Mouse (Mus musculus) forelimb bud, embryonic 11.5 days (tissue): ENCODE measurements around the gene Mtmr2.
"Not testable (repeated sequence)": the region's sequence is repeated elsewhere in the genome, so short reads cannot be mapped to it uniquely, and the experiment has no call there.

Experiments
- DNase-seq: peaks from one replicate; pipeline ENCODE4 v3.0.0-alpha.2; 2012; ENCODE audit warnings: low read depth, low spot score

The Mtmr2 gene

DNA sequence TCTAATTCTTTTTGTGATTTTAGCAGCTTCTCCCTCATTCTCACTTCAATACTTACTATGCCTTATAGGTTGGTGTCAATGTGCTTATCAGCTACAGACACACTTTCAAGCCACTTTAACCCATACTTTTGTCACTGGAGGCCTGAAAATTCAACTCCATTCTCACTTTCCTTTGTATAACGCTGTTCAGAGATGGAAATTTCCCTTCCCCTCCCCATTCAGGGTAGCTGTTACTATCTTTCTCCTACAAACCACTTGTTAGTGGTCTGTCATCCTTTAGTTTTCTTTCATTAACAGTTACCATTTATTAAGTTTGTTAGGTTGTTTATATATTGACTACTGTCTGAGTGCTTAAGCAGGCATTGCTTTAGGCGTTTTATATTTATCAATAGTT lies at the start of gene Mtmr2:
Gene Mtmr2 (plus strand): TSS at position 7 of the 394 bp plus-strand sequence.
- DNase-seq, result no peak

DNA sequence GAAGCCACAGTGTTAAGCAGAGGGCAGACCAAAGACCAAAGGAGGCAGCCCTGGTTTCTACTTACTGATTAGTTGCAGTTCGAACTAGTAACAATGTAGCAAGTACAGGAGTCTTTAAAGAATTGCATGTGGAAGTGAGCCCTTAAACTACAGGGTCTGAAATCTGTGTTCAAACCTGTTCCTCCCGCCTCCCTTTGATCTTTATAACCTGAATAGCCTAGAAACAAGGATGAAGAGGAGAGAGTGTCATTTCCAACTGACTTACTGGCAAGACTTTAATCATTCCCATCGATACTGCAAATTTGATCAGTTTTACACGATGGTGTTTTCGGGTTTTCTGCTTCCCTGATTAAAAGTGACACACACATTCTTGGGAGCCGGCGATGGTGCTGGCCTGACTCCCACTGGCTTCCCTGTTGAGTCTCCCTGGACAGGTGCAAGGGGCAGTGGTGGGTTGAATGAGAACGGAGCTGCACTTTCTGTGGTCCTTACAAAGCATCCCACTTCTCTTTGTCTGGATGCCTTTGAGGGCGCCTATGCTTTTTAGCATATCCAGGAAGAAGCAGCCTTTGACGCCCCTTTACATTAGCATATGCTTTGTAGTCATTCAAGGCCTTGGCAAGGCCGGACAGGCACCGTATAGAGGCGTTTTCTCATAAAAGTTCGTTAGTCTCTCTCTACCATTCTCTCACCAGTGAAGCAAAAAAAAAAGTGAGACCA lies 49.0 kb upstream of the Mtmr2 start:
- DNase-seq, result no peak

DNA sequence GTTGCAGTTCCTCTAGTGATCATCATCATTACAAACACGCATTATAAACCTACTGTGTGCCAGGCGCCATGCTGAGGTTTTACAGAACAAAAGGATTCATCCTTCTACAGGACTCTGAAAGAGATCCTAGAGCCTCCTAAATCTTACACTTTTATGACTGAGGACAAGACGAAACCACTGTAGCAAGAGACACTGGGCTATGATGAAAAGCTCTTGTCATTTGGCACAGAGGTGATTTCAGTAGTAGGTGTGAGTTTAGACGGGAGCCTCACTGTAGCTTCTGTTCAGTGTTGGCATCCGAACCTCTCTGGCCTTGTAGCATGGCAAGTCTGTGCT lies 48.5 kb upstream of the Mtmr2 start:
- DNase-seq, result no peak

DNA sequence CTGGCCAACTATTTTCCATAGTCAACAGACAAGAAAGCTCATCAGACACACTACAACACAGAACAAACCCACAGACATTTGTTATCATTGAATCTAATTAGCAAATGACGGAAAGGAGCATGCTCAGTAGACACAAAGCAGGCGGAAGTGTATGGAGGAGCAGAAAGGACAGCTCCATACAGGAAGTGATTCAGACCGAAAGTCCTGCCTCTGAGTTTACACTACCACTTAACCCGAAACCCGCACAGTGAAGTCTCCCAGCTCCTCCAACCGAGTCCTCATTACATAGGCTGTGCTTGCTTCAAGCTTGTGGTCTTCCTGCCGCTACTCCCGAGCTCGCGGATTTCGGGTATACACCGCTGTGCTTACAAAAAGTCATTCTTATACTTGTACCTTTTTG lies 46.4 kb upstream of the Mtmr2 start:
- DNase-seq, result no peak

DNA sequence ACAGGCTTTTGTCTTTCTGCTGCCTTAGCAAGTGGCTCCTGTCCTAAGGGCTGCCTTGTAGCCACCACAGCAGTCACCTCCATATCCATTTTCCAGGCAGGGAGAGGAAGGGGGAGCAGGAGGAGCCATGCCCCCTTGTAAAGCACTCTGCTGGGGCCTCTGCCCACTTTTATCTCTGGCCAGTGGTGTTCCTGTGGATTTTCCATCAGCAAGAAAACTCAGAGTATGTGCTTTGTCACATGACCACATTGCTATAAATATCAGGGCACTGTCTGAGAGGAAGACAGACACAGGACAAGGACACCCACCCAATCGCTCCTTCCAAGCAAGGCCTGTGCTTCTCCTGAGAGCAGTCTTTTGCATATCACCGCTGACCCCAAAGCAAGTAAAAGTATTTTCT lies 45.1 kb upstream of the Mtmr2 start:
- no peak for DNase-seq

DNA sequence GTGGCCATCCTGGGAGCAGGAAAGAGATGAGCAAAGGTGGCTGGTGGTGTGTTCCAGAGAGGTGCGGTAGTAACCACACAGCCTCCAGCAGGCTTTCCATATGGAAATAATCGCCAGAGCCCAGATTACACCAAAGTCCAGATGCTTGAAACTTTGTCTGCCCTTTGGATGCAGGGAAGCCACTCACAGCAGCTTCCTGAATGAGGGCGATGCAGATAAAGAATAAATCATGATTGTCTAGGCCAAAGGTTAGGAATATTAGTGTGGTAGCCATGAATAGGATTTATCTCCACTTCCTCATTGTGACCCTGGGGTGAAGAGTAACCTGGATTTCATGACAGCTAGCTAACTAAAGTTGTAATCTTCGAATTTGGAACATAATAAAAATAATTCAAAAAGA lies 43.3 kb upstream of the Mtmr2 start:
- DNase-seq, result no peak

DNA sequence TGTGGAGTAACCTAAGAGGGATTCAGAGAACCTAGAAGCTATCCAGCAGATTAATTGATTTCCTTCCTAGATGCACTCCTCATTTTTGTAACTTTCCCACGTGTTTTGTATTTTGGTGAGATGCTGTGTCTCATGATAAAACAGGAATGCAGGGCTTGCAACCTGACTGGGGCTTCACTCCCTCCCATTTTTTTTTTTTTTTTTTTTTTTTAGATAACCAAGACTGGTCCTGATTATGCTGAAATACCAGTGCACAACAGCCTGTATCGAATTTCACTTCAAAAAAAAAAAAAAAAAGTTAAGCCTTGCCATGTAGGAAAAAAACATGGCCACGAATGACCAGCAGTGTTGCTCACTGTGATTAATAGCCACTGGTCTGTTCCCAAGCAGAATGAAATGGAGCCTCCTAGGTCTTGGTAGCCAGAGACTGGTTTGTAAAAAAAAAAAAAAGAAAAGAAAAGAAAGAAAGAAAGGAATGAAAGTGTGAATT lies 41.1 kb upstream of the Mtmr2 start:
- no peak for DNase-seq

DNA sequence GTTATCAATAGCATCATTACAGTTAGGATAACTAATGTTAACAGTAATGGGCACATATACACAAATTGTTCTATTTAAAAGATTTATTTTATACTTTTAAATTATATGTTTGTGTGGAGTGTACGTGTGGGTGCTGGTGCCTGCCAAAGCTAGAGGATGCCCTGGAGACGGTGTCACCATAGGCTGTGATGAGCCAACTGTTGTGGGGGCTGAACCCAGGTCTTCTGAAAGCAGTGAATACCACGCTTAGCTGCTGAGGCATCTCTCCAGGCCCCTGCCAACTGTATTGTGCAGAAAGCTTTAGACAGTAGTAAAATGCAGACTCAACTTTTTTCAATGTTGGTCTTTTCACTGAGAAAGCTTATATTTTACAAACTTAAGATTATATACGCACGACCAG lies 38.8 kb upstream of the Mtmr2 start:
- DNase-seq, result no peak

DNA sequence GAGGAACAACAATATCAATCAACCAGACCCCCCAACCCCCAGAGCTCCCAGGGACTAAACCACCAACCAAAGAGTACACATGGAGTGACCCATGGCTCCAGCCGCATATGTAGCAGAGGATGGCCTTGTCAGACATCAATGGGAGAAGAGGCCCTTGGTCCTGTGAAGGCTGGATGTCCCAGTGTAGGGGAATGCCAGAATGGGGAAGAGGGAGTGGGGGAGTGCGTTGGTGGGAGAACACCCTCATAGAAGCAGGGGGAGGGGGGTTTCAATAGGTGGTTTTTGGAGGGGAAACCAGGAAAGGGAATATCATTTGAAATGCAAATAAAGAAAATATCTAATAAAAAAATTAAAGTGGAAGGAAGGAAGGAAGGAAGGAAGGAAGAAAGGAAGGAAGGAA lies 32.3 kb upstream of the Mtmr2 start:
- DNase-seq, result not testable (repeated sequence)

DNA sequence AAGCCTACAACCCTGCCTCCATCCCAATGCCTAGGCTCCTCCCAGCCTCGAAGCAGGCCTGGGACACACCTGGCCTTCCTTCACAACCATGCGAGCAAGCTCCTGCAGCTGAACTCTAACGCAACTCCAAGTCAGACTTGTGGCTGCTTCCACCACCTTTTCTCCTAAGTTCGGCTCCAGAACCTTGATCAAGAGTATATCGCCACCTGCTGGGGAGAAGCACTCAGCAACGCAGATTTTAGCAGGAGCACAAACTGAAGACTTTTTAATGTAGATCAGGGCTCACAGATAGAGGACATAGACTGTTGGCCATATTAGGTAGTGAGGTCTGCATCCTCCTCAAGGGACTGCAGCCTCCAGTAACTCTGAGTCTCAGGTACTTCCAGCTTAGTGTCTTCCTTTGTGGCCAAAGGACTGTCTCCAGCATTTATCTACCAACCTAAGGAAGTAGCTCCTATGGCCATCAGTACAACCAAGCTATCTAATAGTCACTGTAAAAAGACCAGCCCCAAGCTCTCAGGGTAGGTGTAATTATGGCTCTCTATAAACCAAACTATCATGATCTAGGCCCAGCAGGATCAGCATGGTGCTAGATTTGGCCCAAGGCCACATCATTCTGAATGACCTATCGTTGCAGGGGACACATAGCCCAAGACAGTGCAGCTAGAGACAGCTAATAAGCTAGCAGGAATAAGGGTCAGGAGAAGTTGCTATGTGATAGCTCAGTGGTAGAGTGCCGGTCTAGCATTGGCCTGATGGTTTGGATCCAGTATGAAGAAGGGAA lies 31.7 kb upstream of the Mtmr2 start:
- peak; percentile 82 for DNase-seq

DNA sequence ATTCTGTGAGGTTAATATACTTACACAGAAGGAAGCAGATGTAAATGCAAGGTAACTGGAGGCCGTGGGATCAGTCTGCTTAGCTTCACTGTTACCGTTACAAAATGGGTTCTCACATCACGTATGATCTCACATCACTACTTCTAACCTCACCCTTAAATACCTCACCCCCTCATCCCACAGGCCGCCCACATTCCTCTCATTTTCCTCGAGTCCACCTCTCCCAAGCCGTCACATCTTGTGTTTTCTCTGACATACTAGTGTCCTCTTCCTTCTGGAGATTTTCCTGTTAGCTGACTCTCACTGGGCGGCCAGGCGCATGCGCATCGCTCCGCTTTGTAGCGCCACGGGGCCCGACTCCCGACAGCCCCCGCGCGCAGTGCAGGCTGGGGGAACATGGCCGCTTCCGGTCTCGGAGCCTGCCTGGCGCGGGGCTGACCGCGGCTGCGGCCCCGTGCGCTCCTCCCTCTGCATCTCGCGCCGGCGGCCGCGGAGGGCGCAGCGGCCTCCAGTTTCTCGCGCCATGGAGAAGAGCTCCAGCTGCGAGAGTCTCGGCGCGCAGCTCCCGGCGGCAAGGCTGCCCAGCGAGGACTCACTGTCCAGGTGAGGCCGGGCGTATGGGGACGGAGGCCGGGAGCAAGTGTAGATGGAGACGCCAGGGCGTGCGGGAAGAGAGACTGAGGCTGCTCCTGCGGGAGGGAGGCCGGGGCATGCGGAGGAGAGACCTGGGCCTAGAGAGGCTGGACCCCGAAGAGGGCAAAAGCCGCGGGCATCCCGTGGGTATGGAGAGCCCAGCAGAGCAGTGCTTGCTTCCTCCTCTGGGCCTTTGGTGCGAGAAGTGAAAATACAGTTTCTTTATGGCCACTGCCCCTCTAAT lies 826 bp downstream of the Mtmr2 start:
- peak; percentile 93 for DNase-seq

DNA sequence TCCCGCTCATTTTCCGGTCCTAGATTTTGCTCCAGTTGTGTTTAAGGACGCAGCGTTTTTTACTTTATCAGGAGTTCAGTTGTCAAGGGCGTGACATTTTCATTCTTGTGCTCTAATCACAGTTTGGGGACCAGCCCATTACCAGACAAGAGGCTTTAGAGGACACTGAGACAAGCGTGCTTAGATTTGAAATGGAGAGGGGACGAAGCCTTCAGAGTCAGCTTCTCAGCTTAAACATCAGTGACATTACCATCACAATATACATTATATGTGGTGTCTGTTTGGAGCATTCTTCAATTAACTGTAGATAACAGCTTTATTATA lies 1.4 kb downstream of the Mtmr2 start:
- no peak for DNase-seq

DNA sequence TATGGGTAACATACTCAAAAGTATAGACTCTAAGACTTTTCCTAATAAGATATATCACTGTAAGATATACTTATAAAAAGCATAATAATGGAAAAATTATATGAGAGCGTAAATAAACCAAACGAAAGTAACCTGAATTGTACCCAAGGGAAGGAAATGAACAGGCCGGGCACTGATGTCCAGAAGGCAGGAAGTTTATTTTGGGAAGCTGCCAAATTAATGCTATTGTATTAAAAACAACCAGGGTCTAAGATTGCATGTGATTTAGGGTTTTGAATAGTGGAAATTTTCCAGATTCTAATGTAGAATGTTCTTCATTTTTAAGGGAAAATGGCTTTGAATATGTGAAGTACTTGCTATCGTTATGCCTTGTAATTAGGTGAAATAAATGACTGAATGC lies 4.3 kb downstream of the Mtmr2 start:
- no peak for DNase-seq

DNA sequence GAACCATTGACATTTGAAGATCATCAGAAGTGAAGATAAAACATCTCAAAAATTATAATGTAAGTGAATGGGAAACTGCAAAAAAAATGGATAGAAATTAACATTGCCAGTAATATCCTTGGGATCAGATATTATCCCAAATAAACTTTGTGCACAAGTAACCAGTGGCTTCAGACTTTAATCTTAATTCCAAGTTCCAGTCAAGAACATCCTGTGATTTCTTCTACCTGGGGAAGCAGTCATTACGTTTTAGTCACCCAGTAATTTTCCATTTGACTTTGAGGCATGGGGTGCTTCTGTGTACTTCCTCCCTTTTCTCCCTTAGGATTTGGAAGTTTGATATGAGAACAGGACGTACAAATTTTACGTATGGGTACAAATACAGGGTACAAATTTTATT lies 12.2 kb downstream of the Mtmr2 start:
- DNase-seq, result no peak

DNA sequence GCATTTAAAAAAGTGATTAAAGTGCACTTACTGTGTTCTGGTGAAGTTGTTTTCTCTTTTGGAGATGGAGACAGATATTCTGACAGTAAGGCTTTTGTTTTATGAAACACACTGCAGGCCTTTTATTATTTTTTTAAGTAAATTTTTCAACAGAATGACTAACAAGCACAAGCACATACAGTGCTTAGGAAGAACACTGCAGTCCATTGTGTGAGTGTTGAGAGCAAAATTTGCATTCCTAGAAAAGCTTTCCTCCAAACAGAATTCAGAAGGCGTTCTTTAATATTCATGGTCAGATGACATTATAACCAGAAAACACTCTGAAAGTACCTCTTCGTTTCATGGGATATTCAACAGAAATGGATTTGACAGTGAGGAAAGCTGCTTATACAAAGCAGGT lies 17.4 kb downstream of the Mtmr2 start:
- DNase-seq, result no peak

DNA sequence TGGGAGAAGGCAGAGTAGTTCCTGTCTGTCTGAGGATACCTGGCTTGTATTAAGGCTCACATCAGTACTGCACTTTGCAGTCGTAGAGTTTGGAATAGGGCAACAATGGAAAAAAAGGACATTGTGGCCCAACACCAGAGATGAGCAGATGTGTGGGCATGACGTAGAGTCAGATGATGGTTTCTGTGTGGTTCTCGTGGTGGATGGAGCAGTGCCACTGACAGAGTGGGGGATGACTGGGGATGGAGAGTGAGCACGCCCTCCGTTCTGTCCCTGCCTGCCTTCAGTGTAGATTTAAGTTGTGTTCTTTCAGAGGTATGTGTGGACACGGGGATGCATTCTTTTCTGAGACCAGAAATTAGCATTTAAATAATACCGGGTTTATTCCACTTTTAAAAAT lies 18.4 kb downstream of the Mtmr2 start:
- DNase-seq, result no peak

DNA sequence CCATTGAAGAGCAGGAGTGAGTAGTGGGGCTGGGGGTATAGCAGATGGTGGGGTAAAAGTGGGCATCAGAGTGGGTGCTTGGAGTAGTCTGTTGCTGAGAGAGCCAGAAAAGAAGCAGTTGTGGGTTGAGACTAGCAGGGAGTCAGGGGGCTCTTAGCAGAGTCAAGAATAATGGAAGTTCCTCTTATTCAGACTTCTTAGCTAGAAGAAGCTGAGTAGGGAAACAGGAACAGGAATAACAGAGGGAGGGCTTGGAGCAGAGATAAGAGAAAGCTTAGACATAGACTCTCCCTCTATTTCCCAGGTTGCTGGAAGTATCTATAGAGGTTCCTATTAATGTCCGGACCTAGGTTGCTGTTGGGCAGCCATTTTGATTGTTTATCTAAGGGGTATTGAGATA lies 26.5 kb downstream of the Mtmr2 start:
- no peak for DNase-seq

DNA sequence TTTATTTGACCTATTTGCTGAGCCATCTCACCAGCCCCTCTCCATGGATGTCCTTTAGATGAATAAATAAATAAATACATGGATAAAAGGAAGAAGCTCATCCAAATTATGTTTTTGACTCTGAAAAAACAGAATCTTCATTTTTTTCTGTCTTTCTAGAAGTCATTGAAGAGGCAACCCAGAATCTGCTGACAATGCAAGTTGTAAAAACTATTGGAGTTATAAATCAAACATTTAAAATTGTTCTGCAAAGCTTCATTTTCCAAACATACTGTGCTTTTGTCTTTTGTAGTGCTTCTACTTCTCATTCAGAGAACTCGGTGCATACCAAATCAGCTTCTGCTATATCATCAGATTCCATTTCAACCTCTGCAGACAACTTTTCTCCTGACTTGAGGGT lies 33.8 kb downstream of the Mtmr2 start:
- no peak for DNase-seq

DNA sequence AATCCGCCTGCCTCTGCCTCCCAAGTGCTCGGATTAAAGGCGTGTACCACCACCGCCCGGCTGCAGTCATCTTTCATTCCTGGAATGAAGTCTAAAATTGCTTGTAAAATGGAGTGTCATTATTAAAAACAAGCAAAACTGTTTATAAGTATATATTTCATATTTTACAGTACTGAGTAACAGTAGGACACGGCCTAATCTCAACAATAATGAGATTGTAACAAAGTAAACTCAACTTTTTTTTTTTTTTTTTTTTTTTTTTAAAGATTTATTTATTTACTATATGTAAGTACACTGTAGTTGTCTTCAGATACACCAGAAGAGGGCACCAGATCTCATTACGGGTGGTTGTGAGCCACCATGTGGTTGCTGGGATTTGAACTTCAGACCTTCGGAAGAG lies 42.7 kb downstream of the Mtmr2 start:
- DNase-seq, result not testable (repeated sequence)

DNA sequence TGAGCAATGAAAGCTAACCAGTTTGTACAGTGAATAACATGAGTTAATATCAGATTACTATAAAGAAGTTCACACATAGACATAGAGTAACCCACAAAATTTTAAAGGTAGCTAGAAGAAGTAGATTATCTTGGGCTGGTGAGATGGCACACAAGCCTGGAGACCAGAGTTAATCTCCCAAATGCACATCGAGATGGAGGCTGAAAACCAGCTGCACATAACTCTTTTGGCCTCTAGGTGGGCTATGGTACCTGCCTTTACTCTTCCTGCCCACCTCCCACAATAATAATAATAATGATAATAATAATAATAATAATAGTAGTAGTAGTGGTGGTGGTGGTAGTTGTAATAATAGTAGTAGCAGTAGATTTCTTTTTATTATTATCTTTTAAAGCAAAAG lies 46.1 kb downstream of the Mtmr2 start:
- DNase-seq, result no peak

DNA sequence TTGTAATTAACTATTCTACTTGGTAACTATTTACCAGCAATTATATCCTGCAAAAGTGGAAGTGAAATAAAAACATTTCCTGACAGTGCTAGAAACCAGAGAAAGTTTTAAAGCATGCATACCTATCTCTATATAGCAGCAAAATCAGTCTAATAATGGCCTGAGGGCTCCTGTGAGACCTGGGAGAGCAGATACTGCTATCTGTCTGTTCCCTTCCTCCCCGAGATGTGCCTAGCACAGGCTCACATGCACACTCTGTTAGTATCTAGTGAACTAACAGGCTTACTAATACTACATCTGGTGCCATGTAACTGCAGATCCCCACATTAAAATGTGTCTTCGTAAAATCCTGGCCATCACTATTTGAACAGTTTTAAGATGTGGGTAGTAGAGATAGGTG lies 46.5 kb downstream of the Mtmr2 start:
- DNase-seq, result no peak

DNA sequence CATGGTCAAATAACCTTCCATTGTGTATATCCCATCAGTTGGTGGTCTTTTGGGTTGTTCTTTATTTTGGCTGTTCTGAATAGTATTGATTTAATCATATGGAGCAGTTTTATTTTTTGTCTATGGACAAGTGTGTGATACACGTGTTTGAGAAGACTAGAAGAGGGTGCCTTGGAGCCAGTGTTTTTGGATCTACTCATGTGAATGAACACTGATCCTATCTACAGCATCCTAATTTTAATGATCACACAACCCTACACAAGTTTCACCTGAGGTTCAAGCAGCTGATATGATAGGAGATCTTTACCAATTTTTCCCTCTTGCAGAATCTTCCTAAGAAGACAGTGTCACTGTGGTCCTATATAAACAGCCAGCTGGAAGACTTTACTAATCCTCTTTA lies 56.3 kb downstream of the Mtmr2 start:
- DNase-seq, result no peak

DNA sequence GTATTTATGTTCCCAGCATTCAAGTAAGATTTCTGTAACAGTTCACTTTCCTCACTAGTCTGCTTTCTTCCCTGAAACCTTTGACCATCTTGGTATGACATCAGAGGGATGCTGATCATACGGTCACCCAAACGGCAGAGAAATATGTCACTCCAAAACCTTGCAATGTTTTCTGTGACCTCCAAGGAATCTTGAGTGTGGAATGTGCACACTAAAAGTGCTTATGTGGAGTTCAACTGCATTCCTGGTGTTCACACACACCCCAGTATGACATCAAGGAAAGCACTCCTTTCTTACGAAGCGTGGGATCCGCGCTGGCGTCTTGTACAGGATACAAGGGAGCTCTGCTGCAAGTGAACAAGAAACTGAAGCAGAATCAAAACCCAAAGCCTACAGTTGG lies 58.6 kb downstream of the Mtmr2 start:
- DNase-seq, result no peak
